Mouse (Mus musculus) cerebellum, postnatal 10 days (tissue): ENCODE data around the gene Chrne.

Experiments used
- DNase-seq, 2 experiments: peaks; one replicate each; pipeline ENCODE4 v3.0.0; 2021; ENCODE audit warnings: mixed read lengths in 2 of 2

The Chrne gene

GRCm38 (mm10) chr11:70619101-70619500, at the start of gene Chrne:
TSS of gene Chrne (minus strand) at chr11:70619216.
- DNase-seq = no peak

- peak; percentile 86 to 89 for DNase-seq
Measured at GRCm38 (mm10) chr11:70668335-70668770, 49.3 kb upstream of the Chrne start.

GRCm38 (mm10) chr11:70667271-70668150, 48.5 kb upstream of the Chrne start:
- peak; percentile 16 to 17 for DNase-seq

GRCm38 (mm10) chr11:70666687-70667086, 47.7 kb upstream of the Chrne start:
- DNase-seq = no peak

- DNase-seq = no peak
Measured at GRCm38 (mm10) chr11:70664741-70665140, 45.7 kb upstream of the Chrne start.

GRCm38 (mm10) chr11:70663957-70664356, 44.9 kb upstream of the Chrne start:
- no peak for DNase-seq

GRCm38 (mm10) chr11:70663101-70663500, 44.1 kb upstream of the Chrne start:
- no peak for DNase-seq

- no peak for DNase-seq
Measured at GRCm38 (mm10) chr11:70660571-70660970, 41.6 kb upstream of the Chrne start.

- no peak for DNase-seq
Measured at GRCm38 (mm10) chr11:70658942-70659341, 39.9 kb upstream of the Chrne start.

- no peak for DNase-seq
Measured at GRCm38 (mm10) chr11:70658521-70658920, 39.5 kb upstream of the Chrne start.

- no peak for DNase-seq
Measured at GRCm38 (mm10) chr11:70657991-70658390, 39.0 kb upstream of the Chrne start.

GRCm38 (mm10) chr11:70657573-70657972, 38.6 kb upstream of the Chrne start:
- no peak for DNase-seq

GRCm38 (mm10) chr11:70656964-70657363, 37.9 kb upstream of the Chrne start, which contains the start of gene Eno3:
TSS of gene Eno3 (plus strand) at chr11:70657202.
- peak; percentile 53 to 55 for DNase-seq

- peak; percentile 72 to 74 for DNase-seq
Measured at GRCm38 (mm10) chr11:70656456-70656927, 37.5 kb upstream of the Chrne start.

- DNase-seq = peak; percentile 64 to 67
Measured at GRCm38 (mm10) chr11:70655571-70656455, 36.8 kb upstream of the Chrne start.

GRCm38 (mm10) chr11:70654923-70655570, 36.0 kb upstream of the Chrne start:
- DNase-seq = peak; percentile 92 to 95

GRCm38 (mm10) chr11:70654198-70654922, 35.3 kb upstream of the Chrne start, which contains the start of gene Pfn1:
TSS of gene Pfn1 (minus strand) at chr11:70654644.
- DNase-seq = peak; percentile 90 to 91

- peak; percentile 83 to 84 for DNase-seq
Measured at GRCm38 (mm10) chr11:70653345-70654197, 34.6 kb upstream of the Chrne start.

GRCm38 (mm10) chr11:70652884-70653344, 33.9 kb upstream of the Chrne start:
- no peak for DNase-seq

- peak in 1 of 2 experiments; percentile 34 for DNase-seq
Measured at GRCm38 (mm10) chr11:70652029-70652883, 33.2 kb upstream of the Chrne start.
